Mouse (Mus musculus): Measurements from ENCODE around the gene Spata19. TPM values are rescaled to one million over a fixed set of nuclear protein-coding genes. Genes with fewer than 3 reads are reported as not detected.

Spata19 gene
- polyA plus RNA-seq, 1 experiment from 2014 or later = not detected

DNA sequence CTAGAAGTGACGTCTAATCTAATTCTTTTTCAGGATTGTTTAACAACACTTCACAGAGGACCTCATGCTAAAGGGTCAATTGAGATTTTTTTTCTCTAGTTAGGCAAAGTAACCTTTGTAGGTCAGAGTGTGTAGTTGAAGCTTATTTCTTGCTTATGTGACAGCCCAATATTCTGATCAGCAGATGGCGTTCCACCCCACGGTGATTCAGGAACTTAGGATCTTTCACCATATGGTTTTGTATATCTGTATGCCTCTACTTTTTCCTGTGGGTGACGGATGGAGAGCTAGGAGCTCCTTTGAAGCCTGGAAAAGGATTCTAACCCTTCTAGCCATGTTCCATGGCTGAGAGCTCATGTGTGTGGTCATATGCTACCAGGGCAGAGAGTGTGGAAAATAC lies 27.9 kb downstream of the Spata19 start:
- no peaks in the 10 kb centered on the region for H3K4me1 ChIP-seq (replicated peaks; ENCODE audit: control insufficient read depth, insufficient read depth, low read length)
- H3K27me3 ChIP-seq (ENCODE audit: control insufficient read depth, insufficient read depth, low read depth, low read length) = no peaks in the 10 kb centered on the region
- no peak overlapping the region for H3K9ac ChIP-seq (ENCODE audit: low read length)
- no peaks in the 10 kb centered on the region for H3K36me3 ChIP-seq (ENCODE audit: control insufficient read depth, insufficient read depth, low read length)
- WGBS = 41% methylated on average over 4 of the region's 4 CpGs
- H3K27ac ChIP-seq (ENCODE audit: low read length) = no peak overlapping the region
- no peaks in the 10 kb centered on the region for H3K9me3 ChIP-seq (ENCODE audit: control insufficient read depth, low read length)
- H3K4me3 ChIP-seq (ENCODE audit: low read length) = no peak overlapping the region
- ATAC-seq (ENCODE audit: low read depth) = no peak
- no peak overlapping the region for H3K4me2 ChIP-seq (ENCODE audit: low read depth, low read length)

- Histone ChIP-seq H3K9ac (ENCODE audit: low read length) (no peak overlapping the region), H3K27ac (ENCODE audit: low read length) (no peak overlapping the region), H3K4me3 (ENCODE audit: low read length) (no peak overlapping the region), H3K4me2 (ENCODE audit: low read depth, low read length) (no peak overlapping the region), H3K9me3 (ENCODE audit: control insufficient read depth, low read length) (no peaks in the 10 kb centered on the region), H3K36me3 (ENCODE audit: control insufficient read depth, insufficient read depth, low read length) (no peaks in the 10 kb centered on the region), H3K4me1 (replicated peaks; ENCODE audit: control insufficient read depth, insufficient read depth, low read length) (no peaks in the 10 kb centered on the region), H3K27me3 (ENCODE audit: control insufficient read depth, insufficient read depth, low read depth, low read length) (no peaks in the 10 kb centered on the region)
- no peak for ATAC-seq (ENCODE audit: low read depth)
- WGBS = 63% methylated on average over 4 of the region's 4 CpGs
Observed at GRCm38 (mm10) chr9:27428552-27428951, 32.0 kb downstream of the Spata19 start.

- Histone ChIP-seq H3K4me2 (ENCODE audit: low read depth, low read length) (no peak overlapping the region), H3K9me3 (ENCODE audit: control insufficient read depth, low read length) (no peaks in the 10 kb centered on the region), H3K9ac (ENCODE audit: low read length) (no peak overlapping the region), H3K27me3 (ENCODE audit: control insufficient read depth, insufficient read depth, low read depth, low read length) (no peaks in the 10 kb centered on the region), H3K4me3 (ENCODE audit: low read length) (no peak overlapping the region), H3K27ac (ENCODE audit: low read length) (no peak overlapping the region), H3K4me1 (replicated peaks; ENCODE audit: control insufficient read depth, insufficient read depth, low read length) (0 out of 2 replicates have a peak, but pooled peaks cover 2% of the 10 kb centered on the region), H3K36me3 (ENCODE audit: control insufficient read depth, insufficient read depth, low read length) (no peaks in the 10 kb centered on the region)
- WGBS = 77% methylated on average over 7 of the region's 7 CpGs
- no peak for ATAC-seq (ENCODE audit: low read depth)
Observed at GRCm38 (mm10) chr9:27433301-27433700, 36.7 kb downstream of the Spata19 start.

GRCm38 (mm10) chr9:27435936-27436335 lies 39.3 kb downstream of the Spata19 start:
- Histone ChIP-seq H3K27me3 (ENCODE audit: control insufficient read depth, insufficient read depth, low read depth, low read length) (no peaks in the 10 kb centered on the region), H3K4me2 (ENCODE audit: low read depth, low read length) (no peak overlapping the region), H3K27ac (ENCODE audit: low read length) (no peak overlapping the region), H3K9ac (ENCODE audit: low read length) (no peak overlapping the region), H3K4me1 (replicated peaks; ENCODE audit: control insufficient read depth, insufficient read depth, low read length) (0 out of 2 replicates have a peak, but pooled peaks cover 2% of the 10 kb centered on the region), H3K36me3 (ENCODE audit: control insufficient read depth, insufficient read depth, low read length) (no peaks in the 10 kb centered on the region), H3K4me3 (ENCODE audit: low read length) (no peak overlapping the region), H3K9me3 (ENCODE audit: control insufficient read depth, low read length) (no peaks in the 10 kb centered on the region)
- 47% methylated on average over 9 of the region's 9 CpGs for WGBS
- no peak for ATAC-seq (ENCODE audit: low read depth)

DNA sequence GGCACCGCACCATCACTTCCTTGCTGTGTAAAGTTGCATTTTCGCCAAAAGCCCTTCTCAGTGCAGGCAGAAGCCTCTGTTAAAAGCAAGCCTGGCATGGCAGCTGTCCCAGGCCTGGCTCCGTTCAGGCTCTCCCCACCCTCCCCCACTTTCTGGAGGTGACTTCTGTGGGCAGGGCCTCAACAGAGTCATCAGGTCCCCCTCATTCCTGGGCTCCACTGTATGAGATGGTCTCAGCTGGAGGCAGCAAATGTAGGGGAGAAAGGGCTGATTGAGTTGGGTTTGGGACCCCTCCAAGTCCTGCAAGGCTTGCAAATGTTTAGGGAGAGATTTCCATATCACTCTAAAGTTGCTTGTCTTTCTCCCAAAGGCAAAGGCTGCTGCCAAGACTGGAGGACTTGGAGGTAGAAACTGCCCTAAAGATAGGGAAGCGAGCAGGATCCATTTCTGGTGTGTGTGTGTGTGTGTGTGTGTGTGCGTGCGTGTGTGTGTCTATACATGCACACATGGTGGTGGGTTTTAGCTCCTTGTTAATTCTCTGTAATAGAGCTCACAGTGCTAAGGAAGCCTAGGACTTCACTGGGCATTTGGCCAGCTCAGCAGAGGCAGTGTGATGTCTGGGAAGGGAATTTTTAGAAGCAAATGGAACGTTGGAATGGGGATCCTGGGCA lies 40.9 kb downstream of the Spata19 start:
- Histone ChIP-seq H3K9ac (ENCODE audit: low read length) (no peak overlapping the region), H3K9me3 (ENCODE audit: control insufficient read depth, low read length) (no peaks in the 10 kb centered on the region), H3K36me3 (ENCODE audit: control insufficient read depth, insufficient read depth, low read length) (no peaks in the 10 kb centered on the region), H3K4me1 (replicated peaks; ENCODE audit: control insufficient read depth, insufficient read depth, low read length) (0 out of 2 replicates have a peak, but pooled peaks cover 2% of the 10 kb centered on the region), H3K4me3 (ENCODE audit: low read length) (no peak overlapping the region), H3K27me3 (ENCODE audit: control insufficient read depth, insufficient read depth, low read depth, low read length) (no peaks in the 10 kb centered on the region), H3K27ac (ENCODE audit: low read length) (no peak overlapping the region), H3K4me2 (ENCODE audit: low read depth, low read length) (no peak overlapping the region)
- 52% methylated on average over 7 of the region's 7 CpGs for WGBS
- ATAC-seq (ENCODE audit: low read depth) = peak; percentile 34; the same call in 1 of the 2 replicates

- WGBS = 32% methylated on average over 9 of the region's 9 CpGs
- no peaks in the 10 kb centered on the region for H3K36me3 ChIP-seq (ENCODE audit: control insufficient read depth, insufficient read depth, low read length)
- ATAC-seq (ENCODE audit: low read depth) = no peak
- H3K27me3 ChIP-seq (ENCODE audit: control insufficient read depth, insufficient read depth, low read depth, low read length) = no peaks in the 10 kb centered on the region
- H3K27ac ChIP-seq (ENCODE audit: low read length) = no peak overlapping the region
- H3K4me2 ChIP-seq (ENCODE audit: low read depth, low read length) = no peak overlapping the region
- H3K9me3 ChIP-seq (ENCODE audit: control insufficient read depth, low read length) = no peaks in the 10 kb centered on the region
- no peak overlapping the region for H3K4me3 ChIP-seq (ENCODE audit: low read length)
- H3K4me1 ChIP-seq (replicated peaks; ENCODE audit: control insufficient read depth, insufficient read depth, low read length) = no peaks in the 10 kb centered on the region
- H3K9ac ChIP-seq (ENCODE audit: low read length) = no peak overlapping the region
Observed at GRCm38 (mm10) chr9:27449780-27450422, 53.3 kb downstream of the Spata19 start.

Other genes starting within 250 kb of the Spata19 start
- gene Jam3, start 241.4 kb upstream of the Spata19 start, polyA plus RNA-seq (2015; fragmentation: Nextera tagmentation; extraction: Ambion mirVana) = 55.9 and 59.0 TPM in 2 replicates
- gene Igsf9b, start 97.6 kb upstream of the Spata19 start, polyA plus RNA-seq (2015; fragmentation: Nextera tagmentation; extraction: Ambion mirVana) = 2.4 and 2.6 TPM in 2 replicates

All from lung, embryonic 16.5 days (tissue).